Comparison of ENCODE assay signal across 27 mouse cellular contexts in genomic region chr1:136379261-136379660, GRCm38 (mm10).
"Had no signal": no experiment of that assay in that cellular context is flagged by ENCODE, and none has a peak within 500 bp of the region (broad histone marks: within the 10 kb centered on the region; RNA-seq: fewer than 3 reads in every experiment).

No protein-coding gene starts in this region.

- DNase-seq: cerebellum, adult 8-10 months; cerebellum, adult 9-10 months; cerebellum, adult 9-11 months; cerebellum, postnatal 10 days; cerebellum, postnatal 14 days; cerebellum, postnatal 25 days; cerebellum, postnatal 36 days; embryo, embryonic 11 days; forebrain, postnatal 0 days; gastrocnemius, adult 2 months; gastrocnemius, postnatal 10 days; gastrocnemius, postnatal 14 days; gastrocnemius, postnatal 25 days; gastrocnemius, postnatal 36 days; heart, adult 18-20 months; heart, adult 2 months had no signal

- H3K27me3 ChIP-seq: embryonic facial prominence, embryonic 12.5 days; embryonic facial prominence, embryonic 13.5 days; embryonic facial prominence, embryonic 15.5 days; forebrain, embryonic 12.5 days; forebrain, embryonic 13.5 days; forebrain, embryonic 15.5 days had no signal

- H3K4me2 ChIP-seq: embryonic facial prominence, embryonic 12.5 days; embryonic facial prominence, embryonic 13.5 days; embryonic facial prominence, embryonic 15.5 days; forebrain, embryonic 12.5 days; forebrain, embryonic 13.5 days; forebrain, embryonic 15.5 days had no signal

- H3K4me1 ChIP-seq: embryonic facial prominence, embryonic 10.5 days; embryonic facial prominence, embryonic 12.5 days; forebrain, embryonic 10.5 days; forebrain, embryonic 12.5 days; forebrain, embryonic 13.5 days; forebrain, embryonic 15.5 days had no signal

- ATAC-seq: forebrain, embryonic 13.5 days; forebrain, embryonic 14.5 days; forebrain, embryonic 15.5 days; forebrain, embryonic 16.5 days; forebrain, postnatal 0 days had no signal

- H3K27ac ChIP-seq: embryonic facial prominence, embryonic 10.5 days; embryonic facial prominence, embryonic 12.5 days; embryonic facial prominence, embryonic 13.5 days; embryonic facial prominence, embryonic 15.5 days; forebrain, embryonic 10.5 days; forebrain, embryonic 12.5 days; forebrain, embryonic 13.5 days; forebrain, embryonic 15.5 days; gastrocnemius, adult 2 months; heart, adult 2 months had no signal

- H3K9me3 ChIP-seq: embryonic facial prominence, embryonic 10.5 days; embryonic facial prominence, embryonic 13.5 days; embryonic facial prominence, embryonic 15.5 days; forebrain, embryonic 10.5 days; forebrain, embryonic 12.5 days; forebrain, embryonic 13.5 days; forebrain, embryonic 15.5 days had no signal

- H3K36me3 ChIP-seq: embryonic facial prominence, embryonic 10.5 days; embryonic facial prominence, embryonic 12.5 days; embryonic facial prominence, embryonic 13.5 days; embryonic facial prominence, embryonic 15.5 days; forebrain, embryonic 10.5 days; forebrain, embryonic 12.5 days; forebrain, embryonic 15.5 days had no signal

- H3K9ac ChIP-seq: embryonic facial prominence, embryonic 12.5 days; embryonic facial prominence, embryonic 13.5 days; embryonic facial prominence, embryonic 15.5 days; forebrain, embryonic 12.5 days; forebrain, embryonic 13.5 days; forebrain, embryonic 15.5 days; forebrain, postnatal 0 days had no signal

- H3K4me3 ChIP-seq: embryonic facial prominence, embryonic 10.5 days; embryonic facial prominence, embryonic 12.5 days; embryonic facial prominence, embryonic 13.5 days; embryonic facial prominence, embryonic 15.5 days; erythroblast, embryonic 14.5 days; forebrain, embryonic 10.5 days; forebrain, embryonic 12.5 days; forebrain, embryonic 13.5 days; forebrain, embryonic 15.5 days; gastrocnemius, adult 2 months; heart, adult 2 months had no signal
